Mouse (Mus musculus): Measurements from ENCODE around the gene Emid1.

DNA sequence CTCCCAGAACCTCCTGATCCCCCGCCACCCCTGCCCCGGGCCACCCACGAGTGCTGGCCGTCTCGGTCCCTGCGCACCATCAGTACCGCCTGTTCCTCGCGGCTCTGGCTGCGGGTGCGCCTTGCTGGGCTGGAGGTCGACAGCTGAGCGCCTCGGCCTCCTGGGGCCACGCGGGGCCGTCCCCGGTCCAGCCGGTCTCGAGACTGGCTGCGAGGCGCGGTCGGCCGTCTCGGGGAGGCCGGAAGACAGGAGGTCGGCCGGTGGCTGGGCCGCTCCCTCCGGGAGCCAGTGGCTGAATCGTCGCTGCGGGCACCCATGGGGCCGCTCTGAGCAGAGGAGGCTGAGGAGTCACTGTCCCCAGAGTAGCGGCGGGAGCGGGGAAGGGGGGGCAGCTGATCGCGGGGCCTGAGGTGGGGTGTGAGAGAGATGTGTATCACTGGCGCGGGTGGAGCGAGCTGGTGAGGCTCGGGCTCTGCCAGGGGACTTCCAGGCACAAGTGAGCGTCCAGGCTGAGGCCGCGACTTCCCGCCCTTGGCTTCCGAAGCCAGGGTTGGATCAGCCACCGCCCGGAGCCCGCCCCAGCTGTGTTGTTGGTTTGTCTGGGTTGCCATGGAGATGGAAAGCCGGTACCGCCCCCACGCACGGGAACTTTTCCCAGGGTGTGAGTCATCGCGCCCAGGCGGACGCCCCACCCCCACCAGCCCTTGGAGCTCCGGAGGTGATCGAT is 90.5 kb downstream of the Emid1 start:
- TF ChIP-seq CTCF (conservative IDR thresholded peaks at IDR 0.05; ENCODE audit: low read length) (no peak), NANOG (IDR thresholded peaks at IDR 0.05; ENCODE audit: borderline replicate concordance, low read length) (no peak), POU5F1 (IDR thresholded peaks at IDR 0.05; ENCODE audit: borderline replicate concordance, low read length) (no peak)
